ENCODE assay signal across 9 mouse cellular contexts in genomic region chr3:52843998-52844397, GRCm38 (mm10).
DNase-seq lines count a peak whose midpoint lies in the region; ATAC-seq and TF ChIP-seq lines count a peak whose summit lies in the region.
"Had no signal": no experiment of that assay in that cellular context is flagged by ENCODE, and none has a peak within 500 bp of the region (broad histone marks: within the 10 kb centered on the region; RNA-seq: fewer than 3 reads in every experiment).

No protein-coding gene starts in this region.

- H3K4me2 ChIP-seq in forebrain, embryonic 12.5 days = no peak overlapping the region
- H3K4me2 ChIP-seq: neural tube, embryonic 12.5 days had no signal

- H3K4me1 ChIP-seq in forebrain, embryonic 10.5 days = peaks cover 13% of the 10 kb centered on the region; the same call in 1 of the 2 replicates
- no peaks in the 10 kb centered on the region for H3K4me1 ChIP-seq in forebrain, embryonic 12.5 days
- peaks cover 7% of the 10 kb centered on the region for H3K4me1 ChIP-seq in small intestine, adult 2 months (ENCODE audit: control insufficient read depth, insufficient read depth, insufficient read length, low read length)
- H3K4me1 ChIP-seq: neural tube, embryonic 12.5 days had no signal

- H3K4me3 ChIP-seq in forebrain, embryonic 10.5 days = no peak overlapping the region
- H3K4me3 ChIP-seq in forebrain, embryonic 12.5 days (replicated peaks) = no peak overlapping the region
- H3K4me3 ChIP-seq in small intestine, adult 2 months (ENCODE audit: low read depth, low read length) = no peak overlapping the region
- H3K4me3 ChIP-seq: neural tube, embryonic 12.5 days had no signal

- WGBS in forebrain, embryonic 10.5 days = 35% methylated on average over 7 of the region's 7 CpGs
- whole genome bisulfite sequencing in forebrain, embryonic 12.5 days = 28% methylated on average over 7 of the region's 7 CpGs
- WGBS in small intestine, adult 2 months = 28% methylated on average over 7 of the region's 7 CpGs

- peak; percentile 67 for DNase-seq in forebrain, embryonic 10.5 days (ENCODE audit: extremely low spot score, low spot score)
- peak; percentile 91 for DNase-seq in R1 (ENCODE audit: low read depth, low spot score)
- peak; percentile 61 for DNase-seq in cerebellum, adult 9-11 months
- DNase-seq in gastrocnemius, postnatal 25 days = peak; percentile 68
- peak; percentile 76 for DNase-seq in layer of hippocampus, adult 9-11 months
- peak; percentile 78 to 89 for DNase-seq in lung, postnatal 4 days

- no peaks in the 10 kb centered on the region; the same call in 1 of the 2 replicates for H3K27me3 ChIP-seq in forebrain, embryonic 10.5 days (ENCODE audit: poor library complexity, severe bottlenecking)
- 0 out of 2 replicates have a peak, but pooled peaks cover 7% of the 10 kb centered on the region for H3K27me3 ChIP-seq in forebrain, embryonic 12.5 days
- no peaks in the 10 kb centered on the region for H3K27me3 ChIP-seq in small intestine, adult 2 months (ENCODE audit: control insufficient read depth, insufficient read depth, low read length)
- H3K27me3 ChIP-seq: neural tube, embryonic 12.5 days had no signal

- TF ChIP-seq POLR2A in small intestine, adult 2 months (IDR thresholded peaks at IDR 0.05; ENCODE audit: low read depth, low read length) = no peak

- ATAC-seq in forebrain, embryonic 12.5 days (ENCODE audit: low FRiP score) = no peak

- H3K9me3 ChIP-seq in forebrain, embryonic 10.5 days = no peaks in the 10 kb centered on the region
- H3K9me3 ChIP-seq in forebrain, embryonic 12.5 days = no peaks in the 10 kb centered on the region
- H3K9me3 ChIP-seq: neural tube, embryonic 12.5 days had no signal

- TF ChIP-seq CTCF in small intestine, adult 2 months (IDR thresholded peaks at IDR 0.05; ENCODE audit: extremely low read depth, insufficient read length, insufficient replicate concordance, low read depth, low read length) = peak; percentile 100

- H3K27ac ChIP-seq in forebrain, embryonic 10.5 days = no peak overlapping the region
- H3K27ac ChIP-seq in forebrain, embryonic 12.5 days = no peak overlapping the region
- H3K27ac ChIP-seq in small intestine, adult 2 months (ENCODE audit: insufficient read depth, low read depth, low read length) = no peak overlapping the region
- H3K27ac ChIP-seq: neural tube, embryonic 12.5 days had no signal

- H3K36me3 ChIP-seq in forebrain, embryonic 10.5 days (replicated peaks) = no peaks in the 10 kb centered on the region
- no peaks in the 10 kb centered on the region for H3K36me3 ChIP-seq in forebrain, embryonic 12.5 days (replicated peaks)
- H3K36me3 ChIP-seq in small intestine, adult 2 months (ENCODE audit: control insufficient read depth, insufficient read depth, low read length) = no peaks in the 10 kb centered on the region
- H3K36me3 ChIP-seq: neural tube, embryonic 12.5 days had no signal

- H3K9ac ChIP-seq in forebrain, embryonic 12.5 days = no peak overlapping the region
- H3K9ac ChIP-seq: neural tube, embryonic 12.5 days had no signal
